Mouse (Mus musculus): ENCODE measurements around the gene Olfr1105. TPM values are rescaled to one million over a fixed set of nuclear protein-coding genes. Genes with fewer than 3 reads are reported as not detected.

The Olfr1105 gene
- not detected in 2 replicates for total RNA-seq (2014; rRNA removed)
- polyA plus RNA-seq (2015; fragmentation: Nextera tagmentation; extraction: Ambion mirVana), result not detected in 2 replicates

- no peak for DNase-seq
- no peaks in the 10 kb centered on the region for H3K9me3 ChIP-seq (ENCODE audit: low read length)
- H3K4me2 ChIP-seq (ENCODE audit: low read depth), result no peak within 1 kb of the TSS
- no peaks in the 10 kb centered on the region for H3K27me3 ChIP-seq (ENCODE audit: insufficient read depth, low read length)
- no peak for ATAC-seq
- H3K9ac ChIP-seq, result no peak within 1 kb of the TSS
- no peak for TF ChIP-seq CTCF (IDR thresholded peaks at IDR 0.05; ENCODE audit: low read depth)
- H3K27ac ChIP-seq (ENCODE audit: low read depth, low read length), result no peak within 1 kb of the TSS
- H3K36me3 ChIP-seq (ENCODE audit: insufficient read depth), result no peaks in the 10 kb centered on the region
- no peak within 1 kb of the TSS for H3K4me3 ChIP-seq (ENCODE audit: low read depth, low read length)
- no peaks in the 10 kb centered on the region for H3K4me1 ChIP-seq (ENCODE audit: insufficient read depth)
These were observed at the start of gene Olfr1105 for GRCm38 (mm10) chr2:87036431-87036830. Gene Olfr1105, minus strand, starts transcription at chr2:87036531.

GRCm38 (mm10) chr2:87075717-87076116 is 39.4 kb upstream of the Olfr1105 start, which contains the start of gene Olfr1107:
Gene Olfr1107, minus strand, starts transcription at chr2:87075817.
- Histone ChIP-seq H3K9ac (no peak within 1 kb of the TSS), H3K9me3 (ENCODE audit: low read length) (no peaks in the 10 kb centered on the region), H3K4me1 (ENCODE audit: insufficient read depth) (no peaks in the 10 kb centered on the region), H3K27ac (ENCODE audit: low read depth, low read length) (no peak within 1 kb of the TSS), H3K36me3 (ENCODE audit: insufficient read depth) (no peaks in the 10 kb centered on the region), H3K27me3 (ENCODE audit: insufficient read depth, low read length) (no peaks in the 10 kb centered on the region), H3K4me3 (ENCODE audit: low read depth, low read length) (no peak within 1 kb of the TSS), H3K4me2 (ENCODE audit: low read depth) (no peak within 1 kb of the TSS)
- 83% methylated on average over 1 of the region's 1 CpGs for WGBS
- ATAC-seq, result no peak
- TF ChIP-seq CTCF (IDR thresholded peaks at IDR 0.05; ENCODE audit: low read depth), result no peak
- no peak for DNase-seq

- Histone ChIP-seq H3K36me3 (ENCODE audit: insufficient read depth) (no peaks in the 10 kb centered on the region), H3K4me2 (ENCODE audit: low read depth) (no peak within 1 kb of the TSS), H3K9me3 (ENCODE audit: low read length) (no peaks in the 10 kb centered on the region), H3K4me1 (ENCODE audit: insufficient read depth) (no peaks in the 10 kb centered on the region), H3K9ac (no peak within 1 kb of the TSS), H3K27me3 (ENCODE audit: insufficient read depth, low read length) (no peaks in the 10 kb centered on the region), H3K27ac (ENCODE audit: low read depth, low read length) (no peak within 1 kb of the TSS), H3K4me3 (ENCODE audit: low read depth, low read length) (no peak within 1 kb of the TSS)
- WGBS, result 72% methylated on average over 1 of the region's 1 CpGs
- ATAC-seq, result no peak
- no peak for DNase-seq
- TF ChIP-seq CTCF (IDR thresholded peaks at IDR 0.05; ENCODE audit: low read depth), result no peak
These were observed 15.8 kb upstream of the Olfr1105 start, which contains the start of gene Olfr1106 for GRCm38 (mm10) chr2:87052173-87052572. Gene Olfr1106, minus strand, starts transcription at chr2:87052273.

GRCm38 (mm10) chr2:87026980-87027379 is 9.4 kb downstream of the Olfr1105 start, which contains the start of gene Olfr1104:
Gene Olfr1104, minus strand, starts transcription at chr2:87027080.
- no peak for DNase-seq
- H3K4me1 ChIP-seq (ENCODE audit: insufficient read depth), result no peaks in the 10 kb centered on the region
- no peaks in the 10 kb centered on the region for H3K27me3 ChIP-seq (ENCODE audit: insufficient read depth, low read length)
- no peak within 1 kb of the TSS for H3K9ac ChIP-seq
- H3K9me3 ChIP-seq (ENCODE audit: low read length), result no peaks in the 10 kb centered on the region
- H3K36me3 ChIP-seq (ENCODE audit: insufficient read depth), result no peaks in the 10 kb centered on the region
- H3K4me3 ChIP-seq (ENCODE audit: low read depth, low read length), result no peak within 1 kb of the TSS
- TF ChIP-seq CTCF (IDR thresholded peaks at IDR 0.05; ENCODE audit: low read depth), result no peak
- no peak within 1 kb of the TSS for H3K4me2 ChIP-seq (ENCODE audit: low read depth)
- no peak within 1 kb of the TSS for H3K27ac ChIP-seq (ENCODE audit: low read depth, low read length)
- ATAC-seq, result no peak
- WGBS, result 83% methylated on average over 1 of the region's 1 CpGs

GRCm38 (mm10) chr2:86998098-86998497 is 38.2 kb downstream of the Olfr1105 start, which contains the start of gene Olfr1102:
Gene Olfr1102, plus strand, starts transcription at chr2:86998398.
- DNase-seq, result no peak
- no peaks in the 10 kb centered on the region for H3K9me3 ChIP-seq (ENCODE audit: low read length)
- ATAC-seq, result no peak
- H3K9ac ChIP-seq, result no peak within 1 kb of the TSS
- no peaks in the 10 kb centered on the region for H3K36me3 ChIP-seq (ENCODE audit: insufficient read depth)
- no peak within 1 kb of the TSS for H3K4me2 ChIP-seq (ENCODE audit: low read depth)
- no peak within 1 kb of the TSS for H3K27ac ChIP-seq (ENCODE audit: low read depth, low read length)
- H3K4me1 ChIP-seq (ENCODE audit: insufficient read depth), result no peaks in the 10 kb centered on the region
- no peak for TF ChIP-seq CTCF (IDR thresholded peaks at IDR 0.05; ENCODE audit: low read depth)
- H3K27me3 ChIP-seq (ENCODE audit: insufficient read depth, low read length), result no peaks in the 10 kb centered on the region
- H3K4me3 ChIP-seq (ENCODE audit: low read depth, low read length), result no peak within 1 kb of the TSS

GRCm38 (mm10) chr2:86991121-86991520 is 45.2 kb downstream of the Olfr1105 start, which contains the start of gene Olfr1101:
Gene Olfr1101, minus strand, starts transcription at chr2:86991221.
- no peak for TF ChIP-seq CTCF (IDR thresholded peaks at IDR 0.05; ENCODE audit: low read depth)
- Histone ChIP-seq H3K27me3 (ENCODE audit: insufficient read depth, low read length) (no peaks in the 10 kb centered on the region), H3K4me2 (ENCODE audit: low read depth) (no peak within 1 kb of the TSS), H3K4me1 (ENCODE audit: insufficient read depth) (no peaks in the 10 kb centered on the region), H3K9ac (no peak within 1 kb of the TSS), H3K9me3 (ENCODE audit: low read length) (no peaks in the 10 kb centered on the region), H3K36me3 (ENCODE audit: insufficient read depth) (no peaks in the 10 kb centered on the region), H3K27ac (ENCODE audit: low read depth, low read length) (no peak within 1 kb of the TSS), H3K4me3 (ENCODE audit: low read depth, low read length) (no peak within 1 kb of the TSS)
- WGBS, result 82% methylated on average over 3 of the region's 3 CpGs
- DNase-seq, result no peak
- ATAC-seq, result no peak

Other genes with a start within 250 kb of the Olfr1105 start
- not detected in 2 replicates for gene Olfr141, start 226.5 kb downstream of the Olfr1105 start, total RNA-seq (2014; rRNA removed)
- gene Olfr141, start 226.5 kb downstream of the Olfr1105 start, polyA plus RNA-seq (2015; fragmentation: Nextera tagmentation; extraction: Ambion mirVana), result not detected in 2 replicates
- not detected in 2 replicates for gene Olfr1094, start 211.9 kb downstream of the Olfr1105 start, total RNA-seq (2014; rRNA removed)
- gene Olfr1094, start 211.9 kb downstream of the Olfr1105 start, polyA plus RNA-seq (2015; fragmentation: Nextera tagmentation; extraction: Ambion mirVana), result not detected in 2 replicates
- gene Olfr1095, start 184.8 kb downstream of the Olfr1105 start, total RNA-seq (2014; rRNA removed), result not detected in 2 replicates
- gene Olfr1095, start 184.8 kb downstream of the Olfr1105 start, polyA plus RNA-seq (2015; fragmentation: Nextera tagmentation; extraction: Ambion mirVana), result not detected in 2 replicates
- gene Gm13723, start 161.7 kb downstream of the Olfr1105 start, total RNA-seq (2014; rRNA removed), result not detected in 2 replicates
- not detected in 2 replicates for gene Gm13723, start 161.7 kb downstream of the Olfr1105 start, polyA plus RNA-seq (2015; fragmentation: Nextera tagmentation; extraction: Ambion mirVana)
- gene Olfr1097, start 144.3 kb downstream of the Olfr1105 start, total RNA-seq (2014; rRNA removed), result not detected in 2 replicates
- gene Olfr1097, start 144.3 kb downstream of the Olfr1105 start, polyA plus RNA-seq (2015; fragmentation: Nextera tagmentation; extraction: Ambion mirVana), result not detected in 2 replicates
- gene Olfr1098, start 112.0 kb downstream of the Olfr1105 start, total RNA-seq (2014; rRNA removed), result not detected in 2 replicates
- gene Olfr1098, start 112.0 kb downstream of the Olfr1105 start, polyA plus RNA-seq (2015; fragmentation: Nextera tagmentation; extraction: Ambion mirVana), result not detected in 2 replicates
- not detected in 2 replicates for gene Olfr1099, start 75.8 kb downstream of the Olfr1105 start, total RNA-seq (2014; rRNA removed)
- not detected in 2 replicates for gene Olfr1099, start 75.8 kb downstream of the Olfr1105 start, polyA plus RNA-seq (2015; fragmentation: Nextera tagmentation; extraction: Ambion mirVana)
- not detected in 2 replicates for gene Olfr1100, start 56.6 kb downstream of the Olfr1105 start, total RNA-seq (2014; rRNA removed)
- not detected in 2 replicates for gene Olfr1100, start 56.6 kb downstream of the Olfr1105 start, polyA plus RNA-seq (2015; fragmentation: Nextera tagmentation; extraction: Ambion mirVana)
- not detected in 2 replicates for gene Olfr1101, start 45.3 kb downstream of the Olfr1105 start, total RNA-seq (2014; rRNA removed)
- not detected in 2 replicates for gene Olfr1101, start 45.3 kb downstream of the Olfr1105 start, polyA plus RNA-seq (2015; fragmentation: Nextera tagmentation; extraction: Ambion mirVana)
- gene Olfr1102, start 38.1 kb downstream of the Olfr1105 start, total RNA-seq (2014; rRNA removed), result not detected in 2 replicates
- not detected in 2 replicates for gene Olfr1102, start 38.1 kb downstream of the Olfr1105 start, polyA plus RNA-seq (2015; fragmentation: Nextera tagmentation; extraction: Ambion mirVana)
- gene Olfr1104, start 9.5 kb downstream of the Olfr1105 start, total RNA-seq (2014; rRNA removed), result not detected in 2 replicates
- gene Olfr1104, start 9.5 kb downstream of the Olfr1105 start, polyA plus RNA-seq (2015; fragmentation: Nextera tagmentation; extraction: Ambion mirVana), result not detected in 2 replicates
- not detected in 2 replicates for gene Olfr1106, start 15.7 kb upstream of the Olfr1105 start, total RNA-seq (2014; rRNA removed)
- gene Olfr1106, start 15.7 kb upstream of the Olfr1105 start, polyA plus RNA-seq (2015; fragmentation: Nextera tagmentation; extraction: Ambion mirVana), result not detected in 2 replicates
- gene Olfr1107, start 39.3 kb upstream of the Olfr1105 start, total RNA-seq (2014; rRNA removed), result not detected in 2 replicates
- gene Olfr1107, start 39.3 kb upstream of the Olfr1105 start, polyA plus RNA-seq (2015; fragmentation: Nextera tagmentation; extraction: Ambion mirVana), result not detected in 2 replicates
- gene Olfr1109, start 59.5 kb upstream of the Olfr1105 start, total RNA-seq (2014; rRNA removed), result not detected in 2 replicates
- not detected in 2 replicates for gene Olfr1109, start 59.5 kb upstream of the Olfr1105 start, polyA plus RNA-seq (2015; fragmentation: Nextera tagmentation; extraction: Ambion mirVana)
- not detected in 2 replicates for gene Olfr259, start 78.0 kb upstream of the Olfr1105 start, total RNA-seq (2014; rRNA removed)
- gene Olfr259, start 78.0 kb upstream of the Olfr1105 start, polyA plus RNA-seq (2015; fragmentation: Nextera tagmentation; extraction: Ambion mirVana), result not detected in 2 replicates
- gene Olfr1110, start 103.8 kb upstream of the Olfr1105 start, total RNA-seq (2014; rRNA removed), result not detected in 2 replicates
- not detected in 2 replicates for gene Olfr1110, start 103.8 kb upstream of the Olfr1105 start, polyA plus RNA-seq (2015; fragmentation: Nextera tagmentation; extraction: Ambion mirVana)
- gene Olfr1111, start 116.1 kb upstream of the Olfr1105 start, total RNA-seq (2014; rRNA removed), result not detected in 2 replicates
- not detected in 2 replicates for gene Olfr1111, start 116.1 kb upstream of the Olfr1105 start, polyA plus RNA-seq (2015; fragmentation: Nextera tagmentation; extraction: Ambion mirVana)
- not detected in 2 replicates for gene Olfr1112, start 151.3 kb upstream of the Olfr1105 start, total RNA-seq (2014; rRNA removed)
- gene Olfr1112, start 151.3 kb upstream of the Olfr1105 start, polyA plus RNA-seq (2015; fragmentation: Nextera tagmentation; extraction: Ambion mirVana), result not detected in 2 replicates
- not detected in 2 replicates for gene Olfr1113, start 172.4 kb upstream of the Olfr1105 start, total RNA-seq (2014; rRNA removed)
- gene Olfr1113, start 172.4 kb upstream of the Olfr1105 start, polyA plus RNA-seq (2015; fragmentation: Nextera tagmentation; extraction: Ambion mirVana), result not detected in 2 replicates
- gene Olfr1115, start 211.5 kb upstream of the Olfr1105 start, total RNA-seq (2014; rRNA removed), result not detected in 2 replicates
- gene Olfr1115, start 211.5 kb upstream of the Olfr1105 start, polyA plus RNA-seq (2015; fragmentation: Nextera tagmentation; extraction: Ambion mirVana), result not detected in 2 replicates
- gene Olfr1116, start 231.0 kb upstream of the Olfr1105 start, total RNA-seq (2014; rRNA removed), result not detected in 2 replicates
- gene Olfr1116, start 231.0 kb upstream of the Olfr1105 start, polyA plus RNA-seq (2015; fragmentation: Nextera tagmentation; extraction: Ambion mirVana), result not detected in 2 replicates

All from forebrain, postnatal 0 days (tissue).